In the genomic region with DNA sequence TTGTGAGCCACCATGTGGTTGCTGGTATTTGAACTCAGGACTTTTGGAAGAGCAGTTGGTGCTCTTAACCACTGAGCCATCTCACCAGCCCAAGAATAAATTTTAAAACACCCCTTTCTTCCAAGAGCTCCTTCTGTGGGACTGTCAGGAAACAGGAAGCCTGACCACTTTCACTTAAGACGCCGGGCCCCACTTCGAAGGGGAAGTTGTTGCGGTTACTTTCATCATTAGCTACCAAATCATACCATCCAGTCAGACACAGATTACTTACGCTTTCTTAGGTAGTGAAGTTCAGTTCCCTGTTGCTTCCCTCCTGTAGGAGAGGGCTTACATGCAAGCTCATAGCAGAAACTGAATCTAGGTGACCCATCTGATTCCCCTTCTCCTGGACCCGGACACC, we compare ENCODE assay signal across 15 mouse cellular contexts.
"Had no signal": no experiment of that assay in that cellular context is flagged by ENCODE, and none has a peak within 500 bp of the region (broad histone marks: within the 10 kb centered on the region; RNA-seq: fewer than 3 reads in every experiment).

No protein-coding gene starts in this region.

- H3K27ac ChIP-seq: limb, embryonic 13.5 days; liver, embryonic 14.5 days; midbrain, embryonic 10.5 days; neural tube, embryonic 15.5 days; stomach, embryonic 15.5 days had no signal

- H3K4me3 ChIP-seq: limb, embryonic 13.5 days; midbrain, embryonic 10.5 days; myocyte; neural tube, embryonic 15.5 days; stomach, embryonic 15.5 days had no signal

- DNase-seq: kidney, postnatal 10 days; layer of hippocampus, postnatal 36 days; left cerebral cortex, postnatal 4 days; lung, adult 18-20 months; midbrain, embryonic 14.5 days; right cerebral cortex, postnatal 4 days; spleen, adult 18-20 months; thymus, adult 2 months; thymus, postnatal 36 days had no signal

- H3K9me3 ChIP-seq: limb, embryonic 13.5 days; midbrain, embryonic 10.5 days; neural tube, embryonic 15.5 days; stomach, embryonic 15.5 days had no signal

- H3K27me3 ChIP-seq: limb, embryonic 13.5 days; neural tube, embryonic 15.5 days; stomach, embryonic 15.5 days had no signal
